Mouse (Mus musculus): ENCODE results near the gene Olfr968.

Gene Olfr968

GRCm38 (mm10) chr9:39783153-39783552, at the start of gene Olfr968:
Gene Olfr968, minus strand, starts transcription at chr9:39783253.
- DNase-seq (ENCODE audit: low spot score in 2 of 2): no peak

- DNase-seq (ENCODE audit: low spot score in 2 of 2): no peak
These were observed 25.5 kb upstream of the Olfr968 start, which contains the start of gene Olfr970 for GRCm38 (mm10) chr9:39808560-39808959. Gene Olfr970, plus strand, starts transcription at chr9:39808860.

GRCm38 (mm10) chr9:39790558-39790957, 7.5 kb upstream of the Olfr968 start, which contains the start of gene Olfr969:
Gene Olfr969, plus strand, starts transcription at chr9:39790945.
- DNase-seq (ENCODE audit: low spot score in 2 of 2): no peak

- no peak for DNase-seq (ENCODE audit: low spot score in 2 of 2)
These were observed 36.6 kb downstream of the Olfr968 start for GRCm38 (mm10) chr9:39746428-39746827.

GRCm38 (mm10) chr9:39745949-39746348, 37.1 kb downstream of the Olfr968 start, which contains the start of gene Olfr967:
Gene Olfr967, plus strand, starts transcription at chr9:39746249.
- DNase-seq (ENCODE audit: low spot score in 2 of 2): no peak

- DNase-seq (ENCODE audit: low spot score in 2 of 2): no peak
These were observed 42.3 kb downstream of the Olfr968 start for GRCm38 (mm10) chr9:39740741-39741140.

GRCm38 (mm10) chr9:39730678-39731077, 52.4 kb downstream of the Olfr968 start, which contains the start of gene Olfr150:
Gene Olfr150, plus strand, starts transcription at chr9:39730978.
- no peak for DNase-seq (ENCODE audit: low spot score in 2 of 2)
